Mouse (Mus musculus): ENCODE results near the gene Wipf2. TPM values are rescaled to one million over a fixed set of nuclear protein-coding genes. Genes with fewer than 3 reads are reported as not detected.

The Wipf2 gene
- polyA plus RNA-seq, 2 experiments, result 4.7 to 10.5 TPM

GRCm38 (mm10) chr11:98953835-98954320 is 90.4 kb downstream of the Wipf2 start:
- WGBS, result 39% methylated on average over 13 of the region's 13 CpGs

GRCm38 (mm10) chr11:98954373-98954772 is 90.9 kb downstream of the Wipf2 start:
- DNase-seq (ENCODE audit: low spot score), result peak; percentile 75
- H3K9me3 ChIP-seq (ENCODE audit: control insufficient read depth, low read length), result no peaks in the 10 kb centered on the region
- H3K4me3 ChIP-seq (replicated peaks; ENCODE audit: low read length), result no peak overlapping the region
- H3K4me1 ChIP-seq (ENCODE audit: control insufficient read depth, insufficient read depth, low read length), result peaks cover 53% of the 10 kb centered on the region
- peaks cover 50% of the 10 kb centered on the region for H3K36me3 ChIP-seq (ENCODE audit: control insufficient read depth, insufficient read depth, low read length)
- TF ChIP-seq POLR2A (IDR thresholded peaks at IDR 0.05; ENCODE audit: borderline replicate concordance, extremely low read depth, insufficient read depth, insufficient read length), result no peak
- H3K27ac ChIP-seq (replicated peaks; ENCODE audit: low read depth, low read length), result 0 out of 2 replicates have a peak overlapping the region, but pooled peaks have one; percentile 9
- H3K4me2 ChIP-seq (replicated peaks; ENCODE audit: low read depth, low read length, severe bottlenecking), result peak overlapping the region; percentile 28; the same call in 1 of the 2 replicates
- WGBS, result 11% methylated on average over 10 of the region's 10 CpGs
- H3K27me3 ChIP-seq (ENCODE audit: control insufficient read depth, insufficient read depth, low read length), result no peaks in the 10 kb centered on the region
- H3K9ac ChIP-seq (ENCODE audit: low read depth, low read length, severe bottlenecking), result no peak overlapping the region
- peak; percentile 60 for ATAC-seq (ENCODE audit: low FRiP score, low read depth)

More at GRCm38 (mm10) chr11:98953835-98954320, 90.4 kb downstream of the Wipf2 start:
- Histone ChIP-seq H3K9ac (ENCODE audit: low read depth, low read length, severe bottlenecking) (no peak overlapping the region), H3K4me1 (ENCODE audit: control insufficient read depth, insufficient read depth, low read length) (peaks cover 49% of the 10 kb centered on the region), H3K27ac (replicated peaks; ENCODE audit: low read depth, low read length) (0 out of 2 replicates have a peak overlapping the region, but pooled peaks have one; percentile 14), H3K36me3 (ENCODE audit: control insufficient read depth, insufficient read depth, low read length) (peaks cover 55% of the 10 kb centered on the region), H3K4me2 (replicated peaks; ENCODE audit: low read depth, low read length, severe bottlenecking) (peak overlapping the region; percentile 28; the same call in 1 of the 2 replicates), H3K9me3 (ENCODE audit: control insufficient read depth, low read length) (no peaks in the 10 kb centered on the region), H3K27me3 (ENCODE audit: control insufficient read depth, insufficient read depth, low read length) (no peaks in the 10 kb centered on the region), H3K4me3 (replicated peaks; ENCODE audit: low read length) (no peak overlapping the region)
- TF ChIP-seq POLR2A (IDR thresholded peaks at IDR 0.05; ENCODE audit: borderline replicate concordance, extremely low read depth, insufficient read depth, insufficient read length), result no peak
- no peak for ATAC-seq (ENCODE audit: low FRiP score, low read depth)
- no peak for DNase-seq (ENCODE audit: low spot score)

Other genes starting within 250 kb of the Wipf2 start
- gene Gm12355, start 238.0 kb upstream of the Wipf2 start, polyA plus RNA-seq (2012; rRNA removed), result 0.12 and 0.31 TPM in 2 replicates
- 0.69 and 1.3 TPM in 2 replicates for gene Gm12355, start 238.0 kb upstream of the Wipf2 start, polyA plus RNA-seq (2014; fragmentation: Nextera tagmentation; extraction: Ambion mirVana)
- gene Gsdma3, start 237.3 kb upstream of the Wipf2 start, polyA plus RNA-seq (2012; rRNA removed), result not detected in 2 replicates
- gene Gsdma3, start 237.3 kb upstream of the Wipf2 start, polyA plus RNA-seq (2014; fragmentation: Nextera tagmentation; extraction: Ambion mirVana), result not detected in 2 replicates
- not detected in 2 replicates for gene Gsdma2, start 216.9 kb upstream of the Wipf2 start, polyA plus RNA-seq (2012; rRNA removed)
- gene Gsdma2, start 216.9 kb upstream of the Wipf2 start, polyA plus RNA-seq (2014; fragmentation: Nextera tagmentation; extraction: Ambion mirVana), result not detected in 2 replicates
- 0.14 and 0.16 TPM in 2 replicates for gene Gsdma, start 199.3 kb upstream of the Wipf2 start, polyA plus RNA-seq (2012; rRNA removed)
- gene Gsdma, start 199.3 kb upstream of the Wipf2 start, polyA plus RNA-seq (2014; fragmentation: Nextera tagmentation; extraction: Ambion mirVana), result 0.47 and 0.55 TPM in 2 replicates
- 208 and 228 TPM in 2 replicates for gene Psmd3, start 181.1 kb upstream of the Wipf2 start, polyA plus RNA-seq (2012; rRNA removed)
- 141 and 145 TPM in 2 replicates for gene Psmd3, start 181.1 kb upstream of the Wipf2 start, polyA plus RNA-seq (2014; fragmentation: Nextera tagmentation; extraction: Ambion mirVana)
- 0.11 TPM in 1 of 2 replicates, not detected in the other for gene Csf3, start 162.4 kb upstream of the Wipf2 start, polyA plus RNA-seq (2012; rRNA removed)
- not detected in 2 replicates for gene Csf3, start 162.4 kb upstream of the Wipf2 start, polyA plus RNA-seq (2014; fragmentation: Nextera tagmentation; extraction: Ambion mirVana)
- 83.4 and 104 TPM in 2 replicates for gene Med24, start 134.2 kb upstream of the Wipf2 start, polyA plus RNA-seq (2012; rRNA removed)
- 43.9 and 48.3 TPM in 2 replicates for gene Med24, start 134.2 kb upstream of the Wipf2 start, polyA plus RNA-seq (2014; fragmentation: Nextera tagmentation; extraction: Ambion mirVana)
- gene Thra, start 123.0 kb upstream of the Wipf2 start, polyA plus RNA-seq (2012; rRNA removed), result 149 and 157 TPM in 2 replicates
- 55.9 and 63.2 TPM in 2 replicates for gene Thra, start 123.0 kb upstream of the Wipf2 start, polyA plus RNA-seq (2014; fragmentation: Nextera tagmentation; extraction: Ambion mirVana)
- 1.8 and 2.5 TPM in 2 replicates for gene Nr1d1, start 88.3 kb upstream of the Wipf2 start, polyA plus RNA-seq (2012; rRNA removed)
- gene Nr1d1, start 88.3 kb upstream of the Wipf2 start, polyA plus RNA-seq (2014; fragmentation: Nextera tagmentation; extraction: Ambion mirVana), result 1.2 and 1.4 TPM in 2 replicates
- 76.9 and 81.1 TPM in 2 replicates for gene Msl1, start 68.1 kb upstream of the Wipf2 start, polyA plus RNA-seq (2012; rRNA removed)
- gene Msl1, start 68.1 kb upstream of the Wipf2 start, polyA plus RNA-seq (2014; fragmentation: Nextera tagmentation; extraction: Ambion mirVana), result 19.8 and 23.5 TPM in 2 replicates
- gene Casc3, start 58.7 kb upstream of the Wipf2 start, polyA plus RNA-seq (2012; rRNA removed), result 52.4 and 56.8 TPM in 2 replicates
- gene Casc3, start 58.7 kb upstream of the Wipf2 start, polyA plus RNA-seq (2014; fragmentation: Nextera tagmentation; extraction: Ambion mirVana), result 34.1 and 40.4 TPM in 2 replicates
- gene Rapgefl1, start 26.9 kb upstream of the Wipf2 start, polyA plus RNA-seq (2012; rRNA removed), result 31.4 and 41.8 TPM in 2 replicates
- 8.8 and 8.9 TPM in 2 replicates for gene Rapgefl1, start 26.9 kb upstream of the Wipf2 start, polyA plus RNA-seq (2014; fragmentation: Nextera tagmentation; extraction: Ambion mirVana)
- gene Cdc6, start 44.2 kb downstream of the Wipf2 start, polyA plus RNA-seq (2012; rRNA removed), result 13.1 and 15.6 TPM in 2 replicates
- gene Cdc6, start 44.2 kb downstream of the Wipf2 start, polyA plus RNA-seq (2014; fragmentation: Nextera tagmentation; extraction: Ambion mirVana), result 25.2 and 25.8 TPM in 2 replicates
- gene Rara, start 64.2 kb downstream of the Wipf2 start, polyA plus RNA-seq (2012; rRNA removed), result 39.8 and 57.0 TPM in 2 replicates
- 52.4 and 58.3 TPM in 2 replicates for gene Rara, start 64.2 kb downstream of the Wipf2 start, polyA plus RNA-seq (2014; fragmentation: Nextera tagmentation; extraction: Ambion mirVana)
- 1.3 and 2.2 TPM in 2 replicates for gene Gjd3, start 119.4 kb downstream of the Wipf2 start, polyA plus RNA-seq (2012; rRNA removed)
- 0.41 and 0.45 TPM in 2 replicates for gene Gjd3, start 119.4 kb downstream of the Wipf2 start, polyA plus RNA-seq (2014; fragmentation: Nextera tagmentation; extraction: Ambion mirVana)
- gene Top2a, start 160.6 kb downstream of the Wipf2 start, polyA plus RNA-seq (2012; rRNA removed), result 98.2 and 134 TPM in 2 replicates
- gene Top2a, start 160.6 kb downstream of the Wipf2 start, polyA plus RNA-seq (2014; fragmentation: Nextera tagmentation; extraction: Ambion mirVana), result 205 and 209 TPM in 2 replicates
- 942 and 1,029 TPM in 2 replicates for gene Igfbp4, start 177.6 kb downstream of the Wipf2 start, polyA plus RNA-seq (2012; rRNA removed)
- gene Igfbp4, start 177.6 kb downstream of the Wipf2 start, polyA plus RNA-seq (2014; fragmentation: Nextera tagmentation; extraction: Ambion mirVana), result 1,086 and 1,234 TPM in 2 replicates
- gene Tns4, start 225.7 kb downstream of the Wipf2 start, polyA plus RNA-seq (2012; rRNA removed), result 1.6 and 1.7 TPM in 2 replicates
- 1.5 and 2.5 TPM in 2 replicates for gene Tns4, start 225.7 kb downstream of the Wipf2 start, polyA plus RNA-seq (2014; fragmentation: Nextera tagmentation; extraction: Ambion mirVana)

All from limb, embryonic 14.5 days (tissue).